Mouse (Mus musculus): ENCODE measurements around the gene Susd1. TPM values are rescaled to one million over a fixed set of nuclear protein-coding genes. Genes with fewer than 3 reads are reported as not detected.
A peak's percentile ranks its signal among the peaks of the same experiment; 100 is the strongest.

Susd1 gene
- polyA plus RNA-seq, 1 experiment from 2014 or later, result 0.96 TPM

DNA sequence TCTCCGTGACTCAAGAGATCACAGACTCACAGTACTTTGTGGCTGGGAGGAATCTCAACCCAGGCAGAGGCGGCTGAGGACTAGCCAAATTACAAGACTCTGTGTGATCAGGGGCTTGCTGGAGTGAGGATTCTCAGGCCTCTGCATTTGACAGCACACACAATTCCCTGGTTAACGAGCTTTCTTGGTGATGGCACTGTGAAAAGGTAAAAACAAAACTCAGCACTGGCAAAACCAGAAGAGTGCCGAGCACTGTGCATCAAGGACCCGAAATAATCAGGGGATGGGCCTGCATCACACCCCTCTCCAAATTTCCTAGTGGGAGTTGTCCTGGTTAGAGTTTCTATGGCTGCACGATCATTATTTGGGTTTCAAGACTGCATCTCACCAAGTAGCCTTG lies 116.4 kb downstream of the Susd1 start:
- no peak overlapping the region for H3K4me3 ChIP-seq
- H3K9me3 ChIP-seq, result no peaks in the 10 kb centered on the region
- H3K27me3 ChIP-seq (replicated peaks), result no peaks in the 10 kb centered on the region
- no peak overlapping the region for H3K27ac ChIP-seq
- H3K4me1 ChIP-seq, result 0 out of 2 replicates have a peak, but pooled peaks cover 5% of the 10 kb centered on the region
- peak; percentile 16; the same call in 1 of the 2 replicates for ATAC-seq (replicated peaks)
- no peaks in the 10 kb centered on the region for H3K36me3 ChIP-seq (replicated peaks)
- H3K4me2 ChIP-seq, result no peak overlapping the region
- WGBS, result 74% methylated on average over 6 of the region's 6 CpGs
- H3K9ac ChIP-seq, result no peak overlapping the region

DNA sequence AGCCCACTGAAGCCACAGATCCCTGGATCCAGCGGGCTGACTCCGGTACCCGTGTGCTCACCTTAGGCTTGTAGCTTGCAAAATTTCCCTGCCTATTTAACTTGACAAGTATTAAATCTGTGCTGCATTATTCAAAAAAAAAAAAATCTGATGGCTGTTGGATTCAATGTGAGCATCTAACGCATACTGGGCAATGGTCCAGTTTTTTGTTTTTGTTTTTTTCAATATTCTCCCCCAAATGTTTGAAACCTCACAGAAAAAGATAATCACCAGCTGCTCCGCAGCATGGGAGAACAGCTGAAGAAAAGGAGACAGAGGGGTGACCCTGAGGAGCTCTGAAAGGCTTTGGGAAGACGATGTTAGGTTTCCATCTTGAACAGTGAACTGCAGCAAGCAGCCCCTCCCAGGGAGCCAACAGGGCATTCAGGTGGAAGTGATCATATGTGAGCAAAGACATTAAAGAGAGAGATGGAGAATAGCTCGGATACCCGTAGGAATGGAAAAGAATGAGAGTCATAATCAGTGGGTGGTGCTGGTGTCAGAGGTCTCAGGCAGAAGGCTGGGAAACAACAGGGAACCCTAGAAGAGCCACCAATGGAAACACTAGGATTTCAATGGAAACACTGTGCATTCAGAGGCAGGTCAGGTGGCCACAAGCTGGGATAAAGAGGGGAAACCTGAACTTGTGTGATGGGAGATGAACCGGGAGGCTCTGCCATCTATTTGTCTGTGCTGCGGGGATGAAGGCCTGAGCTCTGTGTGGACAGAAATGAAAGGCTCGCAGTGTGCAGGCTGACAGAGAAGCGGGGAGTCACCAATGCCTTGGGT lies 117.0 kb downstream of the Susd1 start:
- ATAC-seq (replicated peaks), result peak; percentile 59

DNA sequence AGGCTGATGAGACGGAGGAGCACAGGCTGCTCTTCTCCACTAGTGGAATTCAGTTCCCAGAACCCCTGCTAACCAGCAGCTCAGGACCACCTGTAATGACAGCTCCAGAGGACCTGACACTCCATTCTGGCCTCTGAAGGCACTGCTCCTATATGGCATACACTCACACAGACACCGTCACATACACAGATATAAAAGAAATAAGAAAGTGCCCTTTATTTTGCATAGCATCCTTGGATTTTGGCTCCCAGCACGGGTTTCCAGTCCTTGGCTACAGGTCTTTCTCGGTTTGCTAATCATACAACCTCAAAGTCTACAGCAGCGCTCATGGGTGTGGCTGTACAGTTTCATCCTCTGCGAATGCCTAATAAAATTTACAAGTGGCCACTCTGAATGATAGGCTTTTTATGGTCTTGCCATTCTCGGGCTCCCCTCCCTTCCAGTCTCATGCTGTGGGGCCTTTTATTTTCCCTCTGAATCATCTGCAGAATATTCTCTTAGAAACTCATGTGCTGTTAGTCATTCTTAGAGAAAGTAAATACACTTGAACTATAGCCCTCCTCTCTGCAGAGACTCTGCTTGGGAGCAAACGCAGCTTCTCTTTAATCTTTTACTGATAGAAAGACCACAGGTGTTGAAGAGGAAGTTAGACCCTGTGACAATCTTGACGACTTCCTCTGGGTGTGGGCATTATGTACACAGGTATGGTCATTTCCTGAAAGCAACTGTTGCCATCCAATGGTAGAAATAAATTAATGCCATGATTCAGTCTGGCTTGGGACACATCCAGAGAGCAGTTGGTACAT lies 119.1 kb downstream of the Susd1 start:
- Histone ChIP-seq H3K4me2 (no peak overlapping the region), H3K4me1 (0 out of 2 replicates have a peak, but pooled peaks cover 5% of the 10 kb centered on the region), H3K36me3 (replicated peaks) (no peaks in the 10 kb centered on the region), H3K4me3 (no peak overlapping the region), H3K27me3 (replicated peaks) (no peaks in the 10 kb centered on the region), H3K9me3 (no peaks in the 10 kb centered on the region), H3K27ac (no peak overlapping the region), H3K9ac (no peak overlapping the region)
- 80% methylated on average over 9 of the region's 9 CpGs for WGBS
- no peak for ATAC-seq (replicated peaks)

More for the DNA sequence above, 117.0 kb downstream of the Susd1 start:
- Histone ChIP-seq H3K4me1 (0 out of 2 replicates have a peak, but pooled peaks cover 5% of the 10 kb centered on the region), H3K36me3 (replicated peaks) (no peaks in the 10 kb centered on the region), H3K4me2 (no peak overlapping the region), H3K9ac (no peak overlapping the region), H3K27me3 (replicated peaks) (no peaks in the 10 kb centered on the region), H3K27ac (no peak overlapping the region), H3K9me3 (no peaks in the 10 kb centered on the region), H3K4me3 (no peak overlapping the region)
- 47% methylated on average over 12 of the region's 12 CpGs for WGBS

DNA sequence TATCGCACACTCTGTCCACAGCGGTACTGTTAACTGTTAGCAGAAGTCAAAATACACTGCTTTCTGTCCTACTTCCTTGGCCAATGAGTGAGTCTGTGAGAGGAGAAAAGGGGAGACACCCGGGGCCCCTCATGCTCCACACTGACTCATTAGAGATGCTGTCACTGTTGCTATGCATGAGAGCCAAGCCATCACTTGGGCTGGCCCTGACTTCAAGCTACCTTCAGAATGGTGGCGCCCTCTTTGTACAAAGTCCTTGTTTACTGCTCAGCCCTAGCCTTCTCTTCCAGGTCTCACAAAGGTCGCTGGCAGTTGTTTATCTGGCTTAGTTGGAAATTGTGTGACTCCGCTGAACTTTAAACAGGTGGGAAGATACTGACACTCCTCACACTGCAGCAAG lies 119.8 kb downstream of the Susd1 start:
- Histone ChIP-seq H3K4me2 (no peak overlapping the region), H3K4me1 (0 out of 2 replicates have a peak, but pooled peaks cover 5% of the 10 kb centered on the region), H3K9me3 (no peaks in the 10 kb centered on the region), H3K27ac (no peak overlapping the region), H3K27me3 (replicated peaks) (no peaks in the 10 kb centered on the region), H3K36me3 (replicated peaks) (no peaks in the 10 kb centered on the region), H3K4me3 (no peak overlapping the region), H3K9ac (no peak overlapping the region)
- WGBS, result 94% methylated on average over 6 of the region's 6 CpGs
- ATAC-seq (replicated peaks), result no peak

DNA sequence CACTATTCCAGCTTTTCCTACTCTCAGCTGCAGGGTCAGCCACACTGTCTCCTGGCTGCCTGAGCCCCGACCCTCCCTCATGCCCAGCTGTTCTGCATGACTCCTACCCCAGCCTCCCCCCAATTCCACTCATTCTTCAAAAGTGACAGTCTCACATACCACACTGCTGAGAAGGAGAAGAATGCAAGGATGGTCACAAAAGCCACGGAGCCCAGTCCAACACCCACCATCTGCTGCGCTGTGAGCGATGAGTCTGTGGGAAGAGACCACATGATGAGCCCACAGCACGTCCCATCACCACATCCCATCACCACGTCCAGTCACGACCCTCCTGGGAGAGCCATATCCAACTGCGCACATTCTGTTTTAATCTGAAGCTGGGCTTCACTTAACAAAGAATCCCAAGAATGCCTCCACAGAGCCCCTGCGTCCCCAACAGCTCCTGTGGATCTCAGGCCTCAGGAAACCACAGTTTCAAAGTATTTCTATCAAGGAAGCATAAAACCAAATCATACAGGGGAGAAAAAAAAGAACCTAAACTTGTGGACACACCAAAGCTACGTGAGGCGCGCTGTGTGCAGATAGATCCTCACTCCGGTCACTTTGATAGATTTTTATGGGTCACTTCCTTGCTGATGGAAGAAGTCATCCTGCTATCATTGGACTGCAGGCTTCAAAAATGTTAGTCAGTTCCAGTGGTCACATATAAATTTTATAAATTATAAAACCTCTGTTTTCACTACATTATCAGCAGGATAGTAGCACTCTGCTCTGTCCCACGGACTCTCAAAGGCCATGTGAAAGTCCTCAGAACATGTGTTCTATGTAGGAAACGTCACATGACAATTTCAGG lies 122.7 kb downstream of the Susd1 start:
- no peak overlapping the region for H3K9ac ChIP-seq
- H3K9me3 ChIP-seq, result no peaks in the 10 kb centered on the region
- no peak overlapping the region for H3K4me3 ChIP-seq
- no peak for ATAC-seq (replicated peaks)
- no peaks in the 10 kb centered on the region for H3K36me3 ChIP-seq (replicated peaks)
- no peaks in the 10 kb centered on the region for H3K4me1 ChIP-seq
- 82% methylated on average over 15 of the region's 15 CpGs for WGBS
- H3K4me2 ChIP-seq, result no peak overlapping the region
- no peaks in the 10 kb centered on the region for H3K27me3 ChIP-seq (replicated peaks)
- H3K27ac ChIP-seq, result no peak overlapping the region

DNA sequence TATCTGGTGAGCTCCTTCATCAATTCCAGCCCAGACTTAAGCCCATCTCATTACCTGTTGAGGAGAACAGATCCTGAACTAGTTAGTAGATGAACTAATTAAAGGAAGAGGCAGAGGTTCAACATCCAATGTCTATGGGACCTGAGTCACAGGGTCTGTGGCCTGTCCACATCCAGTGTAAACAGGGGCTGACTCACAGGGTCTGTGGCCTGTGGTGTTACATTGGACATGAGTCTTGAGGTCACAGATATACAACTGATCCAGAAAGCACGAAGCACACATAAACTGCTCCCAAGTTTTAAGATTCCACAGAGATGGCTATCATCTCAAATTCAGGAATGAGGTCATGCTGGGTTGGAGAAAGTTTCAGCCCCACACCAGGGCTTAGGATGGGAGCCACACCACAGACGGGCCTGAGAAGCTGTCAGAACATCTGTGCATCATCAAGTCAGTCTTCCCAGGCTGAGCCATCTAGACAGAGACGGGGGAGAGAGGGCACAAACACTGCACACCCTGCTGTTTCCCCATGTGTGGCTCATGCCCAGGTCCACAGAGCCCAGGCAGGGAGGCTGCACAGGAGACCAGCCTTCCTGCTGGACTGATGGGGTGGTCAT lies 123.4 kb downstream of the Susd1 start:
- Histone ChIP-seq H3K36me3 (replicated peaks) (no peaks in the 10 kb centered on the region), H3K27me3 (replicated peaks) (no peaks in the 10 kb centered on the region), H3K9me3 (no peaks in the 10 kb centered on the region), H3K27ac (no peak overlapping the region), H3K4me3 (no peak overlapping the region), H3K4me2 (no peak overlapping the region), H3K4me1 (no peaks in the 10 kb centered on the region), H3K9ac (no peak overlapping the region)
- WGBS, result 77% methylated on average over 3 of the region's 3 CpGs
- ATAC-seq (replicated peaks), result no peak

DNA sequence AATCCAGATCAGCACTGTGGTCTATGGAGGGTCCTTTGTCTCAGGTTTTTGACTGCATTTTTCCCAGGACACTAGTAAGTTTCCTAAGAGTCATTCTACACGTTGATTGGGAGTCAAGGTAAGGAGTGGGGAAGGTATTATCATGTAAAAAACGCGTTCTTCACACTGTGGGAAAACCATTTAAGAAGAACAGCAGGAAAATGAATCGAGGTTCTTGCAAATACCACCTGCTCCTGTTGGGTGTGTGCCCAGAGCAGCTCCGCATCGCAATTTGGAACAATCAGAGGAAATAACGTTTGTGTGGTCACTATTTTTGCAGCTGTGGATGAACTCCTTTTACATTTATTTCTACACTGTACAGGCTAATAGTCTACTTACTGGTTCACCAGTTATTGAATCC lies 125.5 kb downstream of the Susd1 start:
- H3K27ac ChIP-seq, result no peak overlapping the region
- H3K4me2 ChIP-seq, result no peak overlapping the region
- H3K9me3 ChIP-seq, result no peaks in the 10 kb centered on the region
- WGBS, result 54% methylated on average over 7 of the region's 7 CpGs
- ATAC-seq (replicated peaks), result no peak
- H3K9ac ChIP-seq, result no peak overlapping the region
- H3K4me3 ChIP-seq, result no peak overlapping the region
- H3K27me3 ChIP-seq (replicated peaks), result no peaks in the 10 kb centered on the region
- no peaks in the 10 kb centered on the region for H3K36me3 ChIP-seq (replicated peaks)
- H3K4me1 ChIP-seq, result no peaks in the 10 kb centered on the region

DNA sequence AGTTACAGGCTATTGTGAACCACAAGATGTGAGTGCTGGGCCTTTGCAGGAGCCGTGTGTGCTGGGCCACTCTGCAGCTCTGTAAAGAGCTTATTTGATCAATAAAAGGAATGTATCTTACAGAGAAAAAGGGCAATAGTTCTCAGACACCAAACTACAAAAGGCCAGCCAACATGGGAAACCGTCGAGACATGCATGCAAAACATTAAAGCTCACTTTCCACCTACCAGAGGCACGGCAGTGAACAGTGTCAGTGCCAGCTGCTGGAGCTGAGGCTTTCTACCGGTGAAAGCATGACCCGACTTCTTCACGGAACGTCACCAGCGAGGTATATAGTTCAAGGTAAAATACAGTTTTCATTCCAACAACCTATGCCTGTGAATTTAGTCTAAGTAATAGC lies 127.8 kb downstream of the Susd1 start:
- no peak for ATAC-seq (replicated peaks)
- Histone ChIP-seq H3K9ac (no peak overlapping the region), H3K4me1 (no peaks in the 10 kb centered on the region), H3K27ac (no peak overlapping the region), H3K9me3 (no peaks in the 10 kb centered on the region), H3K27me3 (replicated peaks) (no peaks in the 10 kb centered on the region), H3K4me2 (no peak overlapping the region), H3K4me3 (no peak overlapping the region), H3K36me3 (replicated peaks) (no peaks in the 10 kb centered on the region)
- 79% methylated on average over 9 of the region's 9 CpGs for WGBS

DNA sequence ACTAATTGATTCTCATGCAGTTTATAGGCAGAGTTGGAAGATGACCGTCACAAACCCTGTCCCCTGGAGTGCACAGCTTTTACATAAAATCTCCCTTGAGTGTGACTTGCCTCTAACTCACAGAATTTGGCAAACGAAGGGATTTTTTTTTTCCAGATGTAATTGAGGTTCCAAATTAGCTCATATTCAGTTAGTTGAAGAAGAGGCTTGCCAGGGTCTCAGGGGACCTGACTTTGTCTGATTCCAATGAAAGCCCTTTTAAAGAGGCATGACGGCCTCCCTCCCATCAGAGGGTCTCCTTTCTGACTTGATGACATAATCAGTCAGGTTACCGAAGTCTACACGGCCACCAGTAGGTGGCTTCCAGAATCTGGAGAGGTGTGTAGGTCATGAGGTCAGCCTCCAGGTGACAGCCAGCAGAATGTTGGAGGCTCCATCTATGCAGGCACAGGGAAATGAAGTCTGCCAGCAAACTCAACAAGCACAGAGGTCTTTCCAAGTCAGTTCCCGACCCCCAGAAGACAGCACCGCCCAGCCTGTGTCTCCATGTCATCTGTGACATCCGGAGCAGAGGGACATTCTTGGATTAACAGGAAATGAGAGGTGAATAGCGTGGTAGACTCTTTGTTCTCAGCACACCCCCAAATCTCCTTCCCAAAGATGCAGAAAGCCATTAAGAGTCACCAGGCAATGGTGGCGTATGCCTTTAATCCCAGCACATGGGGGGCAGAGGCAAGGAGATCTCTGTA lies 130.4 kb downstream of the Susd1 start:
- H3K4me3 ChIP-seq, result no peak overlapping the region
- no peak overlapping the region for H3K27ac ChIP-seq
- H3K27me3 ChIP-seq (replicated peaks), result no peaks in the 10 kb centered on the region
- no peak for ATAC-seq (replicated peaks)
- H3K9me3 ChIP-seq, result no peaks in the 10 kb centered on the region
- H3K9ac ChIP-seq, result no peak overlapping the region
- H3K4me2 ChIP-seq, result no peak overlapping the region
- WGBS, result 69% methylated on average over 10 of the region's 10 CpGs
- no peaks in the 10 kb centered on the region for H3K36me3 ChIP-seq (replicated peaks)
- no peaks in the 10 kb centered on the region for H3K4me1 ChIP-seq

DNA sequence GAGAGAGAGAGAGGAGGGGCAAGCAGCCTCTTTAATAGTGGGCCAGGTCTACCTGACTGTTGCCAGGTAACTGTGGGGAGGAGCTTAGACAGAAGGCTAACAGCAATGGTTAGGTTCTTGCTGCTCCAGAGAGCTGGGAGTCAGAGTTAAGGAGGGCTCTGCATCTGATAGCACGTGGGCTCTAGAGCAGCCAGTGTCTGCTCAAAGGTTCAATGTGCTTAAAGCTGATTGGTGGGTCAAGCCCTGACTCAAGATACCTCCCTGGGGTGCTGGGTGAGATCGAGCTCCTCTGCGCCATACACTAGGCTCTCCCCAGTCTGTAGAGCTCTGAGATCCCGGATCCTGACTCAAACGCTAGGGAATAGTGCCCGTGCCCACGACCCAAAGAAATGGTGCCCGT lies 136.0 kb downstream of the Susd1 start:
- H3K9me3 ChIP-seq, result no peaks in the 10 kb centered on the region; the same call in 1 of the 2 replicates
- no peaks in the 10 kb centered on the region for H3K36me3 ChIP-seq (replicated peaks)
- no peaks in the 10 kb centered on the region for H3K27me3 ChIP-seq (replicated peaks)
- H3K27ac ChIP-seq, result no peak overlapping the region
- no peak overlapping the region for H3K4me3 ChIP-seq
- no peak overlapping the region for H3K9ac ChIP-seq
- H3K4me2 ChIP-seq, result no peak overlapping the region
- 86% methylated on average over 8 of the region's 8 CpGs for WGBS
- no peaks in the 10 kb centered on the region for H3K4me1 ChIP-seq
- no peak for ATAC-seq (replicated peaks)

Data from midbrain, embryonic 15.5 days (tissue).